Mouse (Mus musculus): ENCODE results near the gene Lrrc8c.

DNA sequence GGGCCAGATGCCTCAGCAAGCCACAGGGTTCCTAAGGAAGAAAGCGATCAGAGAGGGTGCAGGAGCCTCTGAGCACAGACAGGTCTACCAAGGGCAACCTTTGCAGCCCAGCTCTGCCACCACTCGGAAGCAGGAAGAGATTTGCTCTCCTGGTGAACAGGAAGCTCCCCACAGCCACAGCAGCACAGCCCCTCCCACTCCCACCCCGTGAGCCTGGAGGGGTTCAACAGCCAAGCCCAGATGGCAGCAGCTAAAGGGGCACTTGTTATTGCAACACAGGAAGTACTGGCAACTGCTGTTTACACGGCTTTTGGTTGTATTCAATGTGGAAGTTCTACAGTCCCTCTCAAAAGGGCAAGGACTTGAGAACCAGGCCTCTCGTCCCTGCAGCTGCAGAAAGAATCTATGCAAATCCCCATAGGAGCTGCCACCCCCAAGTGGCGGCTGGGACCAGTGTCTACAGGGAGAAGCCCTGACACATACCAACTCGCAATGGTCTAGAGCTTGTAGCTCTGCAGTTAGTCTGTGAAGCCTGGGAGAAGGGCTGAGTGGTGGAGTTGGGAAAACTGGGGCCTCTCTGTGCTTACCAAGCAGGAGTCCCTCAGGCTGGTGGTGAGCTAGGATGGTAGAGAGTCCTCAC lies 129.6 kb downstream of the Lrrc8c start:
- no peak for TF ChIP-seq POLR2A (IDR thresholded peaks at IDR 0.05; ENCODE audit: borderline replicate concordance, insufficient read depth, low read length)
- TF ChIP-seq CTCF (IDR thresholded peaks at IDR 0.05; ENCODE audit: borderline replicate concordance, insufficient read depth, low read depth, low read length), result no peak
